Mouse (Mus musculus): Measurements from ENCODE around the gene Thap7. TPM values are rescaled to one million over a fixed set of nuclear protein-coding genes. Genes with fewer than 3 reads are reported as not detected.

Thap7 gene
- polyA plus RNA-seq, 1 experiment from 2014 or later = 41.0 TPM

DNA sequence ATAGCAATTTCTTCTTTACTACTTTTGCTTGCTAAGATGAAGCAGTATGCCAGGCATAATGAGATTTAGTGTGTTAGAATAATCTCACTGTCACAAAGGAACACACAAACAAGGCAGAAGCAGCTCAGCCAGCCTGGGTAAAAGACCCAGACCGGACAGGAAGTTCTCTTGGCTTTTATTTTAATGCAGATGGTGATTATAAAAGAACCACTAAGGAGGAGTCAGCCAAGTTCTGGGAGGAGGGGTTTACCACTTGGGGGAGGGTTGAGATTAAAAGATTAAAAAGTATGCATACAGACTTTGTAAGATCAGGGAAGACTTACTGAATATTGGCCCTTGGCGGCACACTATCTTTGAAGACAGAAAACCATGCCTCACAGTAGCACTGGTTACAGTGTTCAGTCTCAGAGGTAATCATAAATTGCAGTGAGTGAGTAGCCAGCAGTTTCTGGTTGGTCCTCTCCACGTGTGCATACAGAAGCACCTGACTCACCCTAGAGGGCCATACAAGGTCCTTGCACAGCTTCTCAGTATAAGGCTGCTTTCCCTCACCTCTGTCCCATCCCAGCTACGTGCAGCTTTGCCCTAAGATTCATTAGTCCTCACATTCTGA is 52.5 kb downstream of the Thap7 start:
- Histone ChIP-seq H3K27me3 (ENCODE audit: control insufficient read depth, insufficient read depth, low read length) (no peaks in the 10 kb centered on the region), H3K9ac (ENCODE audit: low read length) (no peak overlapping the region), H3K27ac (replicated peaks) (no peak overlapping the region), H3K4me1 (replicated peaks; ENCODE audit: control insufficient read depth, insufficient read depth) (no peaks in the 10 kb centered on the region), H3K4me2 (replicated peaks; ENCODE audit: low read depth) (no peak overlapping the region), H3K36me3 (ENCODE audit: control insufficient read depth, insufficient read depth, low read length) (no peaks in the 10 kb centered on the region), H3K4me3 (ENCODE audit: low read depth, low read length) (no peak overlapping the region), H3K9me3 (ENCODE audit: control insufficient read depth, low read length) (no peaks in the 10 kb centered on the region)
- 51% methylated on average over 4 of the region's 4 CpGs for WGBS
- DNase-seq (ENCODE audit: low spot score) = no peak
- no peak; the same call in 1 of the 2 replicates for ATAC-seq (ENCODE audit: low FRiP score, low TSS enrichment)
- TF ChIP-seq EP300 (optimal IDR thresholded peaks at IDR 0.05) = no peak
- no peak for TF ChIP-seq CTCF (IDR thresholded peaks at IDR 0.05; ENCODE audit: low read depth)

Other genes with a start within 250 kb of the Thap7 start
- gene Serpind1, start 199.8 kb downstream of the Thap7 start, polyA plus RNA-seq (2015; fragmentation: Nextera tagmentation; extraction: Ambion mirVana) = 0.41 and 0.96 TPM in 2 replicates
- gene Snap29, start 125.2 kb downstream of the Thap7 start, polyA plus RNA-seq (2015; fragmentation: Nextera tagmentation; extraction: Ambion mirVana) = 13.8 and 14.7 TPM in 2 replicates
- gene Pi4ka, start 124.8 kb downstream of the Thap7 start, polyA plus RNA-seq (2015; fragmentation: Nextera tagmentation; extraction: Ambion mirVana) = 15.5 and 16.6 TPM in 2 replicates
- 29.1 and 30.0 TPM in 2 replicates for gene Crkl, start 79.1 kb downstream of the Thap7 start, polyA plus RNA-seq (2015; fragmentation: Nextera tagmentation; extraction: Ambion mirVana)
- gene Aifm3, start 41.5 kb downstream of the Thap7 start, polyA plus RNA-seq (2015; fragmentation: Nextera tagmentation; extraction: Ambion mirVana) = 0.51 and 0.61 TPM in 2 replicates
- 27.3 and 34.4 TPM in 2 replicates for gene Lztr1, start 22.4 kb downstream of the Thap7 start, polyA plus RNA-seq (2015; fragmentation: Nextera tagmentation; extraction: Ambion mirVana)
- gene Lrrc74b, start 30.1 kb upstream of the Thap7 start, polyA plus RNA-seq (2015; fragmentation: Nextera tagmentation; extraction: Ambion mirVana) = 0.33 TPM in 2 replicates
- gene P2rx6, start 30.7 kb upstream of the Thap7 start, polyA plus RNA-seq (2015; fragmentation: Nextera tagmentation; extraction: Ambion mirVana) = 1.5 and 1.7 TPM in 2 replicates
- 22.8 and 24.4 TPM in 2 replicates for gene Slc7a4, start 52.1 kb upstream of the Thap7 start, polyA plus RNA-seq (2015; fragmentation: Nextera tagmentation; extraction: Ambion mirVana)
- gene Smpd4, start 88.2 kb upstream of the Thap7 start, polyA plus RNA-seq (2015; fragmentation: Nextera tagmentation; extraction: Ambion mirVana) = 7.7 and 9.7 TPM in 2 replicates
- gene Ccdc74a, start 115.3 kb upstream of the Thap7 start, polyA plus RNA-seq (2015; fragmentation: Nextera tagmentation; extraction: Ambion mirVana) = 4.8 and 4.9 TPM in 2 replicates
- 19.4 and 22.7 TPM in 2 replicates for gene Med15, start 201.8 kb upstream of the Thap7 start, polyA plus RNA-seq (2015; fragmentation: Nextera tagmentation; extraction: Ambion mirVana)
- gene Klhl22, start 228.5 kb upstream of the Thap7 start, polyA plus RNA-seq (2015; fragmentation: Nextera tagmentation; extraction: Ambion mirVana) = 32.0 and 34.0 TPM in 2 replicates